Mouse (Mus musculus): Measurements from ENCODE around the gene Myo5c. TPM values are rescaled to one million over a fixed set of nuclear protein-coding genes. Genes with fewer than 3 reads are reported as not detected.

Gene Myo5c
- polyA plus RNA-seq, 1 experiment: 0.81 TPM

GRCm38 (mm10) chr9:75253766-75254165 is 21.9 kb downstream of the Myo5c start:
- H3K27me3 ChIP-seq (ENCODE audit: control insufficient read depth, insufficient read depth, low read length): no peaks in the 10 kb centered on the region
- no peak for DNase-seq (ENCODE audit: low read depth in 1 of 2, low spot score in 2 of 2)
- no peaks in the 10 kb centered on the region for H3K36me3 ChIP-seq (ENCODE audit: control insufficient read depth, insufficient read depth, low read length)
- no peak overlapping the region for H3K4me3 ChIP-seq (ENCODE audit: extremely low read depth, insufficient read depth, insufficient read length)
- WGBS: 16% methylated on average over 3 of the region's 3 CpGs
- H3K4me1 ChIP-seq (ENCODE audit: control insufficient read depth, insufficient read depth, insufficient read length): peaks cover 15% of the 10 kb centered on the region; the same call in 1 of the 2 replicates
- H3K27ac ChIP-seq (ENCODE audit: insufficient read depth, low read length): no peak overlapping the region
- TF ChIP-seq POLR2A (IDR thresholded peaks at IDR 0.05; ENCODE audit: low read depth, low read length) (no peak), CTCF (IDR thresholded peaks at IDR 0.05; ENCODE audit: extremely low read depth, insufficient read depth, insufficient read length, insufficient replicate concordance) (no peak)

GRCm38 (mm10) chr9:75254196-75254955 is 22.6 kb downstream of the Myo5c start:
- DNase-seq (ENCODE audit: low read depth in 1 of 2, low spot score in 2 of 2): no peak
- Histone ChIP-seq H3K4me3 (ENCODE audit: extremely low read depth, insufficient read depth, insufficient read length) (no peak overlapping the region), H3K36me3 (ENCODE audit: control insufficient read depth, insufficient read depth, low read length) (no peaks in the 10 kb centered on the region), H3K4me1 (ENCODE audit: control insufficient read depth, insufficient read depth, insufficient read length) (peaks cover 15% of the 10 kb centered on the region; the same call in 1 of the 2 replicates), H3K27ac (ENCODE audit: insufficient read depth, low read length) (no peak overlapping the region), H3K27me3 (ENCODE audit: control insufficient read depth, insufficient read depth, low read length) (no peaks in the 10 kb centered on the region)
- 17% methylated on average over 13 of the region's 13 CpGs for WGBS
- TF ChIP-seq CTCF (IDR thresholded peaks at IDR 0.05; ENCODE audit: extremely low read depth, insufficient read depth, insufficient read length, insufficient replicate concordance) (no peak), POLR2A (IDR thresholded peaks at IDR 0.05; ENCODE audit: low read depth, low read length) (no peak)

- Histone ChIP-seq H3K27ac (ENCODE audit: insufficient read depth, low read length) (peak overlapping the region; percentile 40), H3K4me1 (ENCODE audit: control insufficient read depth, insufficient read depth, insufficient read length) (peaks cover 15% of the 10 kb centered on the region; the same call in 1 of the 2 replicates), H3K27me3 (ENCODE audit: control insufficient read depth, insufficient read depth, low read length) (no peaks in the 10 kb centered on the region), H3K36me3 (ENCODE audit: control insufficient read depth, insufficient read depth, low read length) (no peaks in the 10 kb centered on the region), H3K4me3 (ENCODE audit: extremely low read depth, insufficient read depth, insufficient read length) (peak overlapping the region; percentile 6; the same call in 1 of the 2 replicates)
- DNase-seq (ENCODE audit: low read depth in 1 of 2, low spot score in 2 of 2): peak; percentile 35 to 38
- WGBS: 58% methylated on average over 14 of the region's 14 CpGs
- TF ChIP-seq CTCF (IDR thresholded peaks at IDR 0.05; ENCODE audit: extremely low read depth, insufficient read depth, insufficient read length, insufficient replicate concordance) (no peak), POLR2A (IDR thresholded peaks at IDR 0.05; ENCODE audit: low read depth, low read length) (peak; percentile 3; the same call in 1 of the 2 replicates)
Observed at GRCm38 (mm10) chr9:75255820-75256545, 24.2 kb downstream of the Myo5c start.

- no peaks in the 10 kb centered on the region for H3K27me3 ChIP-seq (ENCODE audit: control insufficient read depth, insufficient read depth, low read length)
- H3K4me3 ChIP-seq (ENCODE audit: extremely low read depth, insufficient read depth, insufficient read length): no peak overlapping the region
- 81% methylated on average over 4 of the region's 4 CpGs for WGBS
- H3K4me1 ChIP-seq (ENCODE audit: control insufficient read depth, insufficient read depth, insufficient read length): peaks cover 15% of the 10 kb centered on the region; the same call in 1 of the 2 replicates
- H3K36me3 ChIP-seq (ENCODE audit: control insufficient read depth, insufficient read depth, low read length): no peaks in the 10 kb centered on the region
- no peak overlapping the region for H3K27ac ChIP-seq (ENCODE audit: insufficient read depth, low read length)
- TF ChIP-seq POLR2A (IDR thresholded peaks at IDR 0.05; ENCODE audit: low read depth, low read length) (no peak), CTCF (IDR thresholded peaks at IDR 0.05; ENCODE audit: extremely low read depth, insufficient read depth, insufficient read length, insufficient replicate concordance) (no peak)
- no peak for DNase-seq (ENCODE audit: low read depth in 1 of 2, low spot score in 2 of 2)
Observed at GRCm38 (mm10) chr9:75258792-75259191, 27.0 kb downstream of the Myo5c start.

- Histone ChIP-seq H3K4me3 (ENCODE audit: extremely low read depth, insufficient read depth, insufficient read length) (no peak overlapping the region), H3K27ac (ENCODE audit: insufficient read depth, low read length) (no peak overlapping the region), H3K4me1 (ENCODE audit: control insufficient read depth, insufficient read depth, insufficient read length) (peaks cover 15% of the 10 kb centered on the region; the same call in 1 of the 2 replicates), H3K36me3 (ENCODE audit: control insufficient read depth, insufficient read depth, low read length) (no peaks in the 10 kb centered on the region), H3K27me3 (ENCODE audit: control insufficient read depth, insufficient read depth, low read length) (no peaks in the 10 kb centered on the region)
- no peak for TF ChIP-seq POLR2A (IDR thresholded peaks at IDR 0.05; ENCODE audit: low read depth, low read length)
- TF ChIP-seq CTCF (IDR thresholded peaks at IDR 0.05; ENCODE audit: extremely low read depth, insufficient read depth, insufficient read length, insufficient replicate concordance): no peak
- DNase-seq (ENCODE audit: low read depth in 1 of 2, low spot score in 2 of 2): no peak
- WGBS: 93% methylated on average over 4 of the region's 4 CpGs
Observed at GRCm38 (mm10) chr9:75259656-75260055, 27.8 kb downstream of the Myo5c start.

- no peak overlapping the region for H3K4me3 ChIP-seq (ENCODE audit: extremely low read depth, insufficient read depth, insufficient read length)
- no peaks in the 10 kb centered on the region for H3K36me3 ChIP-seq (ENCODE audit: control insufficient read depth, insufficient read depth, low read length)
- TF ChIP-seq POLR2A (IDR thresholded peaks at IDR 0.05; ENCODE audit: low read depth, low read length) (no peak), CTCF (IDR thresholded peaks at IDR 0.05; ENCODE audit: extremely low read depth, insufficient read depth, insufficient read length, insufficient replicate concordance) (no peak)
- peaks cover 6% of the 10 kb centered on the region; the same call in 1 of the 2 replicates for H3K4me1 ChIP-seq (ENCODE audit: control insufficient read depth, insufficient read depth, insufficient read length)
- WGBS: 47% methylated on average over 8 of the region's 8 CpGs
- no peak for DNase-seq (ENCODE audit: low read depth in 1 of 2, low spot score in 2 of 2)
- no peaks in the 10 kb centered on the region for H3K27me3 ChIP-seq (ENCODE audit: control insufficient read depth, insufficient read depth, low read length)
- no peak overlapping the region for H3K27ac ChIP-seq (ENCODE audit: insufficient read depth, low read length)
Observed at GRCm38 (mm10) chr9:75261332-75261872, 29.6 kb downstream of the Myo5c start.
